Mouse (Mus musculus) neural tube, embryonic 11.5 days (tissue): ENCODE results near the gene Car12. TPM values are rescaled to one million over a fixed set of nuclear protein-coding genes. Genes with fewer than 3 reads are reported as not detected.

Source experiments
- ATAC-seq: fragments of 200-750 bp; cut with Nextera tagmentation; 2 replicates; pipeline ENCODE4 v1.8.0; 2017; ENCODE audit warnings: moderate number of reproducible peaks, mild to moderate bottlenecking, moderate TSS enrichment, moderate library complexity; ENCODE audit not compliant: insufficient read depth, low FRiP score, low TSS enrichment
- DNase-seq: peaks from one replicate; pipeline ENCODE4 v3.0.0-alpha.2; 2015; ENCODE audit warnings: low spot score
- H3K27ac ChIP-seq: fragments of 300-500 bp; sonication (generic); 2 replicates; pipeline ENCODE4 v1.5.1; 2014; ENCODE audit warnings: low read depth, mild to moderate bottlenecking, low read length
- H3K27me3 ChIP-seq: fragments of 300-500 bp; sonication (generic); 2 replicates; pipeline ENCODE4 v1.6.1; 2014; ENCODE audit warnings: mild to moderate bottlenecking, low read length, mixed read lengths; ENCODE audit not compliant: control insufficient read depth, insufficient read depth
- H3K36me3 ChIP-seq: fragments of 300-500 bp; sonication (generic); 2 replicates; pipeline ENCODE4 v1.6.1; 2014; ENCODE audit warnings: mild to moderate bottlenecking, low read length, moderate library complexity, mixed read lengths; ENCODE audit not compliant: control insufficient read depth, insufficient read depth
- H3K4me1 ChIP-seq: fragments of 300-500 bp; sonication (generic); 2 replicates; pipeline ENCODE4 v1.6.1; 2014; ENCODE audit warnings: low read length, mixed read lengths; ENCODE audit not compliant: control insufficient read depth, insufficient read depth
- H3K4me2 ChIP-seq: fragments of 300-500 bp; sonication (generic); 2 replicates; pipeline ENCODE4 v1.6.1; 2014; ENCODE audit warnings: low read depth, mild to moderate bottlenecking, moderate library complexity
- H3K4me3 ChIP-seq: fragments of 300-500 bp; sonication (generic); 2 replicates; pipeline ENCODE4 v1.5.1; 2014; ENCODE audit warnings: low read depth, low read length
- H3K9ac ChIP-seq: fragments of 300-500 bp; sonication (generic); 2 replicates; pipeline ENCODE4 v1.6.1; 2014; ENCODE audit warnings: mild to moderate bottlenecking, low read length
- H3K9me3 ChIP-seq: fragments of 300-500 bp; sonication (generic); 2 replicates; pipeline ENCODE4 v1.6.1; 2016; ENCODE audit warnings: low read length; ENCODE audit not compliant: control insufficient read depth
- WGBS: fragments of 180-500 bp; shearing (Covaris S2); extraction: QIAGEN DNeasy Blood & Tissue Kit; methylation state at CpG from one replicate; pipeline ENCODE4 v1.1.7; 2014; 5-methylcytosine and 5-hydroxymethylcytosine counted together
- polyA plus RNA-seq: library from polyadenylated mRNA; unstranded; fragments of >200 nt; fragmentation: Nextera tagmentation; extraction: Ambion mirVana; gene quantifications from 2 replicates; pipeline ENCODE4 v1.2.1, GENCODE M21; 2014

Gene Car12
- polyA plus RNA-seq, 1 experiment from 2014 or later, result 0.17 TPM

- DNase-seq, result peak; percentile 39
- 42% methylated on average over 2 of the region's 2 CpGs for WGBS
These were observed 7.7 kb upstream of the Car12 start for GRCm38 (mm10) chr9:66705766-66706165.

GRCm38 (mm10) chr9:66708054-66708772, 5.3 kb upstream of the Car12 start:
- no peak overlapping the region for H3K27ac ChIP-seq
- no peak overlapping the region for H3K4me2 ChIP-seq
- no peaks in the 10 kb centered on the region; the same call in 1 of the 2 replicates for H3K4me1 ChIP-seq
- no peaks in the 10 kb centered on the region for H3K36me3 ChIP-seq
- WGBS, result 68% methylated on average over 11 of the region's 11 CpGs
- H3K27me3 ChIP-seq, result no peaks in the 10 kb centered on the region
- ATAC-seq, result no peak
- H3K9me3 ChIP-seq, result no peaks in the 10 kb centered on the region
- no peak overlapping the region for H3K4me3 ChIP-seq
- no peak for DNase-seq
- H3K9ac ChIP-seq, result no peak overlapping the region

More at GRCm38 (mm10) chr9:66705766-66706165, 7.7 kb upstream of the Car12 start:
- Histone ChIP-seq H3K36me3 (no peaks in the 10 kb centered on the region), H3K4me1 (no peaks in the 10 kb centered on the region; the same call in 1 of the 2 replicates), H3K9me3 (no peaks in the 10 kb centered on the region), H3K4me2 (no peak overlapping the region), H3K9ac (no peak overlapping the region), H3K27me3 (no peaks in the 10 kb centered on the region), H3K4me3 (no peak overlapping the region), H3K27ac (no peak overlapping the region)
- no peak for ATAC-seq

GRCm38 (mm10) chr9:66708816-66709555, 4.5 kb upstream of the Car12 start:
- Histone ChIP-seq H3K27ac (no peak overlapping the region), H3K27me3 (no peaks in the 10 kb centered on the region), H3K9me3 (no peaks in the 10 kb centered on the region), H3K4me1 (no peaks in the 10 kb centered on the region; the same call in 1 of the 2 replicates), H3K9ac (no peak overlapping the region), H3K4me2 (no peak overlapping the region), H3K36me3 (no peaks in the 10 kb centered on the region), H3K4me3 (no peak overlapping the region)
- no peak for ATAC-seq
- no peak for DNase-seq
- WGBS, result 68% methylated on average over 12 of the region's 12 CpGs

GRCm38 (mm10) chr9:66710626-66711025, 2.9 kb upstream of the Car12 start:
- DNase-seq (no peak), ATAC-seq (no peak)
- Histone ChIP-seq H3K27ac (no peak overlapping the region), H3K4me3 (no peak overlapping the region), H3K9me3 (no peaks in the 10 kb centered on the region), H3K4me1 (no peaks in the 10 kb centered on the region; the same call in 1 of the 2 replicates), H3K27me3 (peaks cover 2% of the 10 kb centered on the region; the same call in 1 of the 2 replicates), H3K36me3 (no peaks in the 10 kb centered on the region), H3K9ac (no peak overlapping the region), H3K4me2 (no peak overlapping the region)
- WGBS, result 83% methylated on average over 6 of the region's 6 CpGs

- Histone ChIP-seq H3K4me3 (peak overlapping the region; percentile 36), H3K27me3 (peaks cover 2% of the 10 kb centered on the region; the same call in 1 of the 2 replicates), H3K36me3 (no peaks in the 10 kb centered on the region), H3K9me3 (no peaks in the 10 kb centered on the region), H3K9ac (peak overlapping the region; percentile 40; the same call in 1 of the 2 replicates), H3K4me1 (no peaks in the 10 kb centered on the region; the same call in 1 of the 2 replicates), H3K4me2 (peak overlapping the region; percentile 75), H3K27ac (no peak overlapping the region)
- DNase-seq, result no peak
- 15% methylated on average over 12 of the region's 12 CpGs for WGBS
- ATAC-seq, result no peak
These were observed 583 bp downstream of the Car12 start for GRCm38 (mm10) chr9:66714022-66714515.

- Histone ChIP-seq H3K9me3 (no peaks in the 10 kb centered on the region), H3K36me3 (no peaks in the 10 kb centered on the region), H3K4me1 (no peaks in the 10 kb centered on the region), H3K27ac (no peak overlapping the region), H3K4me2 (no peak overlapping the region), H3K27me3 (peaks cover 2% of the 10 kb centered on the region; the same call in 1 of the 2 replicates), H3K4me3 (no peak overlapping the region), H3K9ac (no peak overlapping the region)
- ATAC-seq (no peak), DNase-seq (no peak)
- WGBS, result 75% methylated on average over 2 of the region's 2 CpGs
These were observed 1.9 kb downstream of the Car12 start for GRCm38 (mm10) chr9:66715361-66715760.

GRCm38 (mm10) chr9:66716533-66716932, 3.0 kb downstream of the Car12 start:
- ATAC-seq, result no peak
- Histone ChIP-seq H3K4me2 (no peak overlapping the region), H3K4me3 (no peak overlapping the region), H3K9ac (no peak overlapping the region), H3K36me3 (no peaks in the 10 kb centered on the region), H3K4me1 (no peaks in the 10 kb centered on the region), H3K27me3 (peaks cover 2% of the 10 kb centered on the region; the same call in 1 of the 2 replicates), H3K27ac (no peak overlapping the region), H3K9me3 (no peaks in the 10 kb centered on the region)
- no peak for DNase-seq
- 91% methylated on average over 3 of the region's 3 CpGs for WGBS

GRCm38 (mm10) chr9:66720686-66721450, 7.4 kb downstream of the Car12 start:
- H3K27ac ChIP-seq, result no peak overlapping the region
- 93% methylated on average over 8 of the region's 8 CpGs for WGBS
- no peaks in the 10 kb centered on the region for H3K36me3 ChIP-seq
- H3K4me1 ChIP-seq, result no peaks in the 10 kb centered on the region; the same call in 1 of the 2 replicates
- no peak overlapping the region for H3K4me3 ChIP-seq
- no peaks in the 10 kb centered on the region for H3K9me3 ChIP-seq
- no peaks in the 10 kb centered on the region for H3K27me3 ChIP-seq
- no peak overlapping the region for H3K9ac ChIP-seq
- ATAC-seq, result no peak
- no peak overlapping the region for H3K4me2 ChIP-seq
- no peak for DNase-seq
